ENCODE assay signal across 23 mouse cellular contexts in the genomic region with DNA sequence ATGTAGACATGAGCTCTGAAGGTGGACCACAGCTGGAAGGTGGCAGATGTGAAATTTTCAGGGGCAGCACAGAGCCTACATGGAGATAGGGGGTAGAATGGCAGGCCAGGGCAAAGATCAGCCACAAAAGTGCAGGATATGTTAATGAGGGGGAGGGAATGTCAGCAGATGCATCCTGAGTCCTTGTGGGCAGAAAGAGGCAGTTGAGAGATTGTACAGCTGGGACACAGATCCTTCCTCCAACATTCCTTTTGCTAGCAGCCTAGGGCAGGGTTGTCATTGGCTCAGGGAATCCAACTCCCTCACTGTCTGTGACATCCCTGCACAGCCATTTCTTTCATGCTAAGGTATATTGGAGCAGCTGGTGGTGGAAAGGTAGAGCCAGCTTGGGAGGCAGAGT. TPM values are rescaled to one million over a fixed set of nuclear protein-coding genes. Genes with fewer than 3 reads are reported as not detected.
"Had no signal": no experiment of that assay in that cellular context is flagged by ENCODE, and none has a peak within 500 bp of the region (broad histone marks: within the 10 kb centered on the region; RNA-seq: fewer than 3 reads in every experiment).

No protein-coding gene starts in this region.

- H3K27ac ChIP-seq: heart, embryonic 10.5 days; hindbrain, embryonic 10.5 days; hindbrain, embryonic 12.5 days; hindbrain, embryonic 14.5 days; intestine, embryonic 15.5 days; left cerebral cortex, adult 2 months; limb, embryonic 10.5 days; limb, embryonic 12.5 days; liver, embryonic 14.5 days had no signal

- H3K4me2 ChIP-seq: heart, embryonic 12.5 days; hindbrain, embryonic 12.5 days; hindbrain, embryonic 14.5 days; intestine, embryonic 15.5 days; limb, embryonic 12.5 days; liver, embryonic 11.5 days had no signal

- DNase-seq: gastrocnemius, postnatal 14 days; gastrocnemius, postnatal 36 days; heart, postnatal 10 days; heart, postnatal 4 days; kidney, adult 18-20 months; kidney, adult 8-10 months; kidney, postnatal 10 days; kidney, postnatal 36 days; liver had no signal

- H3K4me1 ChIP-seq: heart, embryonic 10.5 days; heart, embryonic 12.5 days; hindbrain, embryonic 10.5 days; hindbrain, embryonic 12.5 days; intestine, embryonic 15.5 days; limb, embryonic 10.5 days; limb, embryonic 12.5 days had no signal

- H3K4me3 ChIP-seq: heart, embryonic 10.5 days; heart, embryonic 12.5 days; hindbrain, embryonic 10.5 days; hindbrain, embryonic 12.5 days; intestine, embryonic 15.5 days; left cerebral cortex, adult 2 months; limb, embryonic 10.5 days; limb, embryonic 12.5 days had no signal

- H3K27me3 ChIP-seq: heart, embryonic 12.5 days; hindbrain, embryonic 12.5 days; intestine, embryonic 15.5 days; limb, embryonic 12.5 days had no signal

- H3K9ac ChIP-seq: heart, embryonic 12.5 days; hindbrain, embryonic 12.5 days; hindbrain, embryonic 14.5 days; intestine, embryonic 15.5 days; limb, embryonic 12.5 days; liver, embryonic 14.5 days had no signal

- ATAC-seq: hindbrain, embryonic 16.5 days; inflammation-experienced regulatory T-cells, adult 6 months; intestine, embryonic 15.5 days; intestine, postnatal 0 days had no signal

- H3K9me3 ChIP-seq: heart, embryonic 10.5 days; heart, embryonic 12.5 days; hindbrain, embryonic 10.5 days; hindbrain, embryonic 12.5 days; intestine, embryonic 15.5 days; limb, embryonic 10.5 days; limb, embryonic 12.5 days had no signal

- H3K36me3 ChIP-seq: heart, embryonic 10.5 days; heart, embryonic 12.5 days; hindbrain, embryonic 10.5 days; hindbrain, embryonic 12.5 days; intestine, embryonic 15.5 days; limb, embryonic 10.5 days; limb, embryonic 12.5 days had no signal

RNA-seq across cellular contexts. Expression of gene Tmem72, which starts 15.9 kb away (rescaled TPM):
- polyA plus RNA-seq: intestine, postnatal 0 days had no signal

RNA-seq across cellular contexts. Expression of gene Depp1, which starts 50.4 kb away (rescaled TPM):
- polyA plus RNA-seq: inflammation-experienced regulatory T-cells, adult 6 months had no signal
